Mouse (Mus musculus) cerebellum, adult 2 months (tissue): Measurements from ENCODE around the gene Fam71e2.

Experiments
- CTCF ChIP-seq: fragments of 200-500 bp; IDR thresholded peaks from 2 replicates; pipeline ENCODE4 v1.5.1; 2011; ENCODE audit warnings: low read depth, mild to moderate bottlenecking, control low read depth, low read length, moderate library complexity, borderline replicate concordance; ENCODE audit not compliant: insufficient read depth
- POLR2A ChIP-seq: fragments of 200-500 bp; IDR thresholded peaks from 2 replicates; pipeline ENCODE4 v1.6.1; 2011; ENCODE audit warnings: low read length, control low read depth, borderline replicate concordance; ENCODE audit not compliant: insufficient read depth

DNA sequence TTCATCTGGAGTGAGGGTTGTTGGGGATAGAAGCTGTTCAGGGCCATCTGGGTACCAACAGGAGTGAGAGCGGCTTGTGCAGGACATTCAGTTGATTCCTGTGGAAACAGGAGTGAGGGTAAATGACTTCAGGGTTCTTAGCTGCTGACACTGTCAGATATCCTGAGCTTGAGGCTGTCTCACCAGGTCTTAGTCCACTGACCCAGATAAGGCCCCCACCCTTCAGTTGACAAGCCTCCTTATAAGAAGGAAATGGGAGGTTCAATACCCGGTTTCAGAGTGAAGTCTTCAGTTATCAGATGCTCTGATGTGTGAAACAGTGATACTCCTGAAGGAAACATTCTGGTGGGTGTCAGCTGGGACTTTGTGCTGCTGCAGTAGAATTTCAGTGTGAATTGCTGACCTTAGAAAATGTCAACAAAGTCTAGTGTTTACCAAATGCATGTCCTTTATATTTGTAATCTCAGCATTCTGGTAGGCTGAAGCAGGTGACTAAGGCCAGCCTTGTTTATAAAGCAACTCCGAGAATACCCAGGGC, 23.6 kb upstream of the Fam71e2 start:
- TF ChIP-seq CTCF (no peak), POLR2A (no peak)
